Mouse (Mus musculus): ENCODE results near the gene 4930596D02Rik.

4930596D02Rik gene

GRCm38 (mm10) chr14:35811878-35812277 lies at the start of gene 4930596D02Rik:
4930596D02Rik (minus strand) TSS chr14:35811978.
- DNase-seq (ENCODE audit: low read depth, low spot score) = no peak

DNA sequence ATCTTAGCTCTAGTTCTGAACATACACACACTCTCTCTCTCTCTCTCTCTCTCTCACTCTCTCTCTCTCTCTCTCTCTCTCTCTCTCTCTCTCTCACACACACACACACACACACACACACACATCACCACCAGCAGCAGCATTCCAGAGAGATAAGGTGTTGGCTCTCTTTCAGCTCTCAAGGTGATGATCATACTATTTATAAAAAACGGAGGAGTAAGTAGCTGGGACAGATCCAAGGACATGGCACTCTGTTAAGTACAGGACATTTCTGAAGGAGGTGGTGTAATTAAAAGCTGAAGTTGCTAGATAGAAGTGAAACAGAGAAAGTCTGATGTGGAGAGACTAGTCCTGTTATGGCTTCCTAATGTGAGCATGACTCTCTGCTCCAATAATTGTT lies 41.5 kb upstream of the 4930596D02Rik start:
- no peak for DNase-seq (ENCODE audit: low read depth, low spot score)

DNA sequence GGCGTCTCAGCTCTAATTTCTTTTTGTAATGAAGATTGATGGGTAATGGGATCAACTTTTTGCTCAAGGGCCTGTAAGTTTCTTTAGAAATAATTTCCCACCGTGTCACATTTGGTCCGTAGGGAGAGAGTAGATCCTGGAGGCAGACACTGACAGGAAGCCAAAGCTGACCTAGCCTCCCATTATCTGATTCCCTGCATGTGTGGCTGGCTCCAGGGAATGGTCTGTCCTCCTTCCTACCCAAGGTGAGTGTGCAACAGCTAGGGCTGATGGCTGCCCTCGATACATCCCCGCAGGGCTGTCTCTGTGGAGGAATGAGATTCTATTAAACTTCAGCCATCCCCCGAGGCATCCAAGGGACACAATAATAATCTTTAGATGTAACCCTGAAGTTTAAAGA lies 33.5 kb upstream of the 4930596D02Rik start:
- no peak for DNase-seq (ENCODE audit: low read depth, low spot score)

GRCm38 (mm10) chr14:35842111-35842721 lies 30.4 kb upstream of the 4930596D02Rik start:
- no peak for DNase-seq (ENCODE audit: low read depth, low spot score)

DNA sequence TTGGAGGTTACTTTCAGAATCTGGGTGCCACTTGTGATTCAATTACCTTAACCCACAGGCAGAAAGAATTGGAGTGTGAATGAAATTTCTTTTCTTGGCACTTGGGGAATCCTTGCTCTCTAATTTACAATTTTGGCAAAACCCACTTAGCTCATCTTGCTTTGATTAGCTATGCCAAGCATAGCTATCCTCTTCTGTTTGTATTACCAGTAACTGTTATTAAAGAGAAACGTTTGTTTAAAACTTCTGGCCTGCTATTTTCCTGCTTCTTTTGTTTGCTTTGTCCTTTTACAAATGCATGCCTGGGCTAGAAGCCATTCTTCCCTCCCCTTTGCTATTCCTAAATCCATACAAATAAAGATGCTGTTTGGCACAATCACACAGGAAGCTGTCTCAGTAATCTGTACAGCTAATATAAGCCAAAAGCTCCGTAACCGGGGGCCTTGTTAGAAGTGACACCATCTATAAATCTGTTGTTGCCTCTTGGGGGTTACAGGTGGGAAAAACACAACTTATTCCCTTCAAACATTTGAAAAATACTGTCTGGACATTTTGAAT lies 19.0 kb downstream of the 4930596D02Rik start:
- DNase-seq (ENCODE audit: low read depth, low spot score) = no peak

GRCm38 (mm10) chr14:35780033-35780432 lies 31.7 kb downstream of the 4930596D02Rik start:
- no peak for DNase-seq (ENCODE audit: low read depth, low spot score)

GRCm38 (mm10) chr14:35773306-35773705 lies 38.5 kb downstream of the 4930596D02Rik start:
- no peak for DNase-seq (ENCODE audit: low read depth, low spot score)

All from ES-CJ7 (cell line).